Comparison of ENCODE assay signal across 15 mouse cellular contexts in the genomic region with DNA sequence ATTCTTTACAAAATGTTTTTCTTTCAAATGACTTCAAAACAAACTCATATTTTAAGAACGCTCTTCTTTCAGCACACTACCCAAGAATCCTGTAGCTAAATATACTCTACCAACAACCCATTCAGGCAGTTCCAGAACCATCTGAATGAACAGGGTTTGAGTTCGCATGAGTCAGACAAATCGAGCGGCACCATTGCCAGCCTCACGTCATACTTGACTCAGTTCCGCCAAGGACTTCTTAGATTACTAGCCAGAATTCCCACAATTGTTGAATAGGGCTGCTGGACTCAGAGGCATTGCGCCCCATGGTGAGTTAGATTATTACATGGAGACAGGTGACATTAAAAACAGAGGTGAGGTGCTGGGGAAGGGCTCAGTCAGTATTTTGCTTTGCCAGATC. TPM values are rescaled to one million over a fixed set of nuclear protein-coding genes. Genes with fewer than 3 reads are reported as not detected.
DNase-seq lines count a peak whose midpoint lies in the region; ATAC-seq lines count a peak whose summit lies in the region.
"Had no signal": no experiment of that assay in that cellular context is flagged by ENCODE, and none has a peak within 500 bp of the region (broad histone marks: within the 10 kb centered on the region; RNA-seq: fewer than 3 reads in every experiment).

No protein-coding gene starts in this region.

- DNase-seq in forebrain, embryonic 10.5 days (ENCODE audit: extremely low spot score, low spot score): no peak
- no peak for DNase-seq in forebrain, embryonic 14.5 days (ENCODE audit: low spot score)
- peak; percentile 55 for DNase-seq in adrenal gland, postnatal 10 days
- peak; percentile 54 for DNase-seq in layer of hippocampus, adult 9-11 months
- no peak for DNase-seq in thymus, postnatal 25 days
- DNase-seq: cerebellum, adult 9-11 months; thymus, adult 18-20 months had no signal

- 95% methylated on average over 7 of the region's 7 CpGs for WGBS in forebrain, embryonic 10.5 days
- WGBS in forebrain, embryonic 14.5 days: 92% methylated on average over 7 of the region's 7 CpGs
- WGBS in intestine, embryonic 15.5 days: 95% methylated on average over 7 of the region's 7 CpGs
- 94% methylated on average over 7 of the region's 7 CpGs for WGBS in intestine, embryonic 16.5 days
- 93% methylated on average over 7 of the region's 7 CpGs for WGBS in forebrain, embryonic 13.5 days

- H3K9me3 ChIP-seq in forebrain, embryonic 10.5 days: no peaks in the 10 kb centered on the region
- no peaks in the 10 kb centered on the region for H3K9me3 ChIP-seq in forebrain, embryonic 14.5 days (replicated peaks; ENCODE audit: control insufficient read depth, low read length)
- H3K9me3 ChIP-seq in intestine, embryonic 15.5 days: no peaks in the 10 kb centered on the region
- H3K9me3 ChIP-seq in intestine, embryonic 16.5 days (ENCODE audit: control insufficient read depth, low read length): no peaks in the 10 kb centered on the region
- no peaks in the 10 kb centered on the region; the same call in 1 of the 2 replicates for H3K9me3 ChIP-seq in forebrain, embryonic 13.5 days (replicated peaks)
- H3K9me3 ChIP-seq: limb, embryonic 13.5 days; liver, embryonic 15.5 days; neural tube, embryonic 15.5 days had no signal

- peak overlapping the region; percentile 86 for H3K27ac ChIP-seq in forebrain, embryonic 10.5 days
- no peak overlapping the region for H3K27ac ChIP-seq in forebrain, embryonic 14.5 days (ENCODE audit: low read depth, low read length)
- peak overlapping the region; percentile 90; the same call in 1 of the 2 replicates for H3K27ac ChIP-seq in intestine, embryonic 15.5 days
- H3K27ac ChIP-seq in intestine, embryonic 16.5 days (ENCODE audit: low read length): no peak overlapping the region
- H3K27ac ChIP-seq in forebrain, embryonic 13.5 days: no peak overlapping the region
- H3K27ac ChIP-seq: hindbrain, postnatal 0 days; limb, embryonic 13.5 days; liver, embryonic 15.5 days; neural tube, embryonic 15.5 days had no signal

- ATAC-seq in forebrain, embryonic 14.5 days: no peak
- ATAC-seq in intestine, embryonic 15.5 days: no peak
- ATAC-seq in intestine, embryonic 16.5 days: no peak
- ATAC-seq in forebrain, embryonic 13.5 days: no peak
- ATAC-seq: hindbrain, postnatal 0 days had no signal

- no peak overlapping the region for H3K9ac ChIP-seq in forebrain, embryonic 14.5 days (ENCODE audit: low read length)
- H3K9ac ChIP-seq in intestine, embryonic 15.5 days: no peak overlapping the region
- H3K9ac ChIP-seq in intestine, embryonic 16.5 days (ENCODE audit: low read depth, low read length): no peak overlapping the region
- H3K9ac ChIP-seq in forebrain, embryonic 13.5 days: no peak overlapping the region
- H3K9ac ChIP-seq: limb, embryonic 13.5 days; liver, embryonic 15.5 days; neural tube, embryonic 15.5 days had no signal

- H3K4me1 ChIP-seq in forebrain, embryonic 10.5 days: peaks cover 89% of the 10 kb centered on the region
- H3K4me1 ChIP-seq in forebrain, embryonic 14.5 days (ENCODE audit: control insufficient read depth, insufficient read depth, low read length): peaks cover 39% of the 10 kb centered on the region
- peaks cover 28% of the 10 kb centered on the region for H3K4me1 ChIP-seq in intestine, embryonic 15.5 days (replicated peaks)
- peaks cover 26% of the 10 kb centered on the region for H3K4me1 ChIP-seq in intestine, embryonic 16.5 days (ENCODE audit: control insufficient read depth, insufficient read depth, low read length)
- H3K4me1 ChIP-seq in forebrain, embryonic 13.5 days: peaks cover 69% of the 10 kb centered on the region
- H3K4me1 ChIP-seq: liver, embryonic 15.5 days had no signal

- no peak overlapping the region for H3K4me2 ChIP-seq in forebrain, embryonic 14.5 days (ENCODE audit: low read length)
- H3K4me2 ChIP-seq in intestine, embryonic 15.5 days (replicated peaks): no peak overlapping the region
- no peak overlapping the region for H3K4me2 ChIP-seq in intestine, embryonic 16.5 days (ENCODE audit: low read depth, low read length)
- no peak overlapping the region for H3K4me2 ChIP-seq in forebrain, embryonic 13.5 days
- H3K4me2 ChIP-seq: limb, embryonic 13.5 days; liver, embryonic 15.5 days; neural tube, embryonic 15.5 days had no signal

- H3K36me3 ChIP-seq in forebrain, embryonic 10.5 days (replicated peaks): peaks cover 12% of the 10 kb centered on the region
- no peaks in the 10 kb centered on the region for H3K36me3 ChIP-seq in forebrain, embryonic 14.5 days (ENCODE audit: control insufficient read depth, insufficient read depth, low read length)
- no peaks in the 10 kb centered on the region for H3K36me3 ChIP-seq in intestine, embryonic 15.5 days
- H3K36me3 ChIP-seq in intestine, embryonic 16.5 days (ENCODE audit: control insufficient read depth, insufficient read depth, low read length): no peaks in the 10 kb centered on the region
- no peaks in the 10 kb centered on the region for H3K36me3 ChIP-seq in forebrain, embryonic 13.5 days (ENCODE audit: poor library complexity, severe bottlenecking)
- H3K36me3 ChIP-seq: limb, embryonic 13.5 days; liver, embryonic 15.5 days; neural tube, embryonic 15.5 days had no signal

- no peak overlapping the region for H3K4me3 ChIP-seq in forebrain, embryonic 10.5 days
- no peak overlapping the region for H3K4me3 ChIP-seq in forebrain, embryonic 14.5 days (ENCODE audit: low read depth, low read length)
- H3K4me3 ChIP-seq in intestine, embryonic 15.5 days (replicated peaks): no peak overlapping the region
- H3K4me3 ChIP-seq in intestine, embryonic 16.5 days (ENCODE audit: low read length): no peak overlapping the region
- no peak overlapping the region for H3K4me3 ChIP-seq in forebrain, embryonic 13.5 days
- H3K4me3 ChIP-seq: limb, embryonic 13.5 days; liver, embryonic 15.5 days; neural tube, embryonic 15.5 days had no signal

- no peaks in the 10 kb centered on the region for H3K27me3 ChIP-seq in forebrain, embryonic 10.5 days (ENCODE audit: poor library complexity, severe bottlenecking)
- H3K27me3 ChIP-seq in forebrain, embryonic 14.5 days (replicated peaks; ENCODE audit: control insufficient read depth, insufficient read depth, low read length): no peaks in the 10 kb centered on the region
- H3K27me3 ChIP-seq in intestine, embryonic 15.5 days (replicated peaks): no peaks in the 10 kb centered on the region
- H3K27me3 ChIP-seq in intestine, embryonic 16.5 days (replicated peaks; ENCODE audit: control insufficient read depth, insufficient read depth, low read length): no peaks in the 10 kb centered on the region
- no peaks in the 10 kb centered on the region for H3K27me3 ChIP-seq in forebrain, embryonic 13.5 days
- H3K27me3 ChIP-seq: liver, embryonic 15.5 days; neural tube, embryonic 15.5 days had no signal

RNA-seq across cellular contexts. Expression of a gene that starts 58.3 kb away (rescaled TPM):
- 30.1 and 31.4 TPM in 2 replicates for polyA plus RNA-seq in forebrain, embryonic 10.5 days (2016; fragmentation: Nextera tagmentation; extraction: Ambion mirVana)
- polyA plus RNA-seq in forebrain, embryonic 14.5 days (2014; fragmentation: Nextera tagmentation; extraction: Ambion mirVana): 15.6 and 17.3 TPM in 2 replicates
- 21.4 and 23.0 TPM in 2 replicates for polyA plus RNA-seq in intestine, embryonic 15.5 days (2015; fragmentation: Nextera tagmentation; extraction: Ambion mirVana)
- polyA plus RNA-seq in intestine, embryonic 16.5 days (2015; fragmentation: Nextera tagmentation; extraction: Ambion mirVana): 19.5 and 19.6 TPM in 2 replicates
- 100 to 1,000 TPM in 1 of 2 experiments, 10 to 100 TPM in 1; 84.9 to 114 TPM for total RNA-seq in adrenal gland, postnatal 10 days (2021)
- polyA plus RNA-seq in forebrain, embryonic 13.5 days (2015; fragmentation: Nextera tagmentation; extraction: Ambion mirVana): 22.2 and 26.5 TPM in 2 replicates
- total RNA-seq: granulocyte monocyte progenitor cell, adult 5-6 weeks had no signal

Comparison
In these comparisons a context has a peak if more than half of its experiments do, and no peak if none do; other contexts are left out.
1. H3K27ac ChIP-seq: peak in forebrain, embryonic 10.5 days (single experiment) and intestine, embryonic 15.5 days (single experiment); none in forebrain, embryonic 14.5 days (single experiment), intestine, embryonic 16.5 days (single experiment) and forebrain, embryonic 13.5 days (single experiment).
2. DNase-seq: peak in adrenal gland, postnatal 10 days (single experiment) and layer of hippocampus, adult 9-11 months (single experiment); none in forebrain, embryonic 10.5 days (single experiment), forebrain, embryonic 14.5 days (single experiment) and thymus, postnatal 25 days (single experiment).